In genomic region chr7:83031101-83031500, GRCm38 (mm10) we compare ENCODE assay signal across 20 mouse cellular contexts.
DNase-seq lines count a peak whose midpoint lies in the region; ATAC-seq lines count a peak whose summit lies in the region.
"Had no signal": no experiment of that assay in that cellular context is flagged by ENCODE, and none has a peak within 500 bp of the region (broad histone marks: within the 10 kb centered on the region; RNA-seq: fewer than 3 reads in every experiment).

No protein-coding gene starts in this region.

- H3K4me1 ChIP-seq in embryonic facial prominence, embryonic 12.5 days = peaks cover 11% of the 10 kb centered on the region; the same call in 1 of the 2 replicates
- peaks cover 7% of the 10 kb centered on the region for H3K4me1 ChIP-seq in embryonic facial prominence, embryonic 10.5 days
- H3K4me1 ChIP-seq: forebrain, embryonic 13.5 days; forebrain, embryonic 15.5 days had no signal

- H3K9ac ChIP-seq in embryonic facial prominence, embryonic 12.5 days = no peak overlapping the region
- H3K9ac ChIP-seq: forebrain, embryonic 13.5 days; forebrain, embryonic 15.5 days had no signal

- no peak for ATAC-seq in embryonic facial prominence, embryonic 12.5 days (ENCODE audit: insufficient number of reproducible peaks, insufficient read depth, low FRiP score, low TSS enrichment)
- peak; percentile 87 for ATAC-seq in granulocyte monocyte progenitor cell, adult 5-6 weeks (replicated peaks; ENCODE audit: poor library complexity, severe bottlenecking)
- ATAC-seq in megakaryocyte progenitor cell, adult 5-6 weeks (replicated peaks; ENCODE audit: poor library complexity) = peak; percentile 77
- ATAC-seq: CD4-positive, CD25-positive, alpha-beta regulatory T cell, adult 4 months; forebrain, embryonic 13.5 days; forebrain, embryonic 15.5 days had no signal

- H3K27me3 ChIP-seq in embryonic facial prominence, embryonic 12.5 days = no peaks in the 10 kb centered on the region
- H3K27me3 ChIP-seq in embryonic facial prominence, embryonic 10.5 days (replicated peaks; ENCODE audit: low read depth, poor library complexity, severe bottlenecking) = no peaks in the 10 kb centered on the region
- H3K27me3 ChIP-seq: CH12.LX; forebrain, embryonic 13.5 days; forebrain, embryonic 15.5 days had no signal

- no peak overlapping the region for H3K4me2 ChIP-seq in embryonic facial prominence, embryonic 12.5 days (replicated peaks)
- H3K4me2 ChIP-seq: forebrain, embryonic 13.5 days; forebrain, embryonic 15.5 days had no signal

- 0 out of 2 replicates have a peak overlapping the region, but pooled peaks have one; percentile 11 for H3K27ac ChIP-seq in embryonic facial prominence, embryonic 12.5 days
- H3K27ac ChIP-seq in embryonic facial prominence, embryonic 10.5 days (replicated peaks) = no peak overlapping the region
- H3K27ac ChIP-seq: forebrain, embryonic 13.5 days; forebrain, embryonic 15.5 days had no signal

- no peaks in the 10 kb centered on the region for H3K9me3 ChIP-seq in embryonic facial prominence, embryonic 12.5 days
- H3K9me3 ChIP-seq in embryonic facial prominence, embryonic 10.5 days = no peaks in the 10 kb centered on the region
- H3K9me3 ChIP-seq: forebrain, embryonic 13.5 days; forebrain, embryonic 15.5 days had no signal

- 83% methylated on average over 2 of the region's 2 CpGs for whole genome bisulfite sequencing in embryonic facial prominence, embryonic 12.5 days
- 74% methylated on average over 2 of the region's 2 CpGs for whole genome bisulfite sequencing in embryonic facial prominence, embryonic 10.5 days

- no peak overlapping the region for H3K4me3 ChIP-seq in embryonic facial prominence, embryonic 12.5 days
- H3K4me3 ChIP-seq in embryonic facial prominence, embryonic 10.5 days = no peak overlapping the region
- H3K4me3 ChIP-seq: forebrain, embryonic 13.5 days; forebrain, embryonic 15.5 days had no signal

- no peak for DNase-seq in embryonic facial prominence, embryonic 10.5 days (ENCODE audit: low spot score)
- peak; percentile 50 for DNase-seq in MEL-GATA-1-ER (ENCODE audit: extremely low read depth, low read depth)
- DNase-seq in kidney, postnatal 4 days = no peak
- no peak for DNase-seq in natural killer cell, adult 2 months (ENCODE audit: low spot score in 2 of 2)
- no peak for DNase-seq in urinary bladder, postnatal 4 days (ENCODE audit: low spot score in 2 of 2)
- DNase-seq: adrenal gland, adult 2 months; adrenal gland, postnatal 10 days; adrenal gland, postnatal 25 days; B cell, adult 2 months; cerebellum, adult 11-12 months; cerebellum, adult 9-10 months; cerebellum, postnatal 14 days; cerebellum, postnatal 36 days had no signal

- H3K36me3 ChIP-seq in embryonic facial prominence, embryonic 12.5 days = no peaks in the 10 kb centered on the region
- no peaks in the 10 kb centered on the region for H3K36me3 ChIP-seq in embryonic facial prominence, embryonic 10.5 days (replicated peaks)
- H3K36me3 ChIP-seq: forebrain, embryonic 15.5 days had no signal
